Mouse (Mus musculus) erythroblast, embryonic 14.5 days (primary cell): ENCODE measurements around the gene Mx1. TPM values are rescaled to one million over a fixed set of nuclear protein-coding genes. Genes with fewer than 3 reads are reported as not detected.

Experiments used
- H3K27me3 ChIP-seq: 2 replicates; pipeline ENCODE4 v1.6.1; 2012; ENCODE audit warnings: inconsistent platforms; ENCODE audit not compliant: control insufficient read depth
- H3K36me3 ChIP-seq: 2 replicates; pipeline ENCODE4 v1.6.1; 2012; ENCODE audit warnings: mild to moderate bottlenecking, inconsistent platforms; ENCODE audit not compliant: control insufficient read depth
- H3K4me1 ChIP-seq: 2 replicates; pipeline ENCODE4 v1.6.1; 2012; ENCODE audit warnings: inconsistent platforms; ENCODE audit not compliant: control insufficient read depth
- H3K4me3 ChIP-seq: replicated peaks from 2 replicates; pipeline ENCODE3; 2012; ENCODE audit warnings: moderate library complexity, mild to moderate bottlenecking, inconsistent platforms
- H3K9me3 ChIP-seq: 2 replicates; pipeline ENCODE4 v1.6.1; 2012; ENCODE audit warnings: low read length, inconsistent platforms, mixed read lengths; ENCODE audit not compliant: control insufficient read depth
- GATA1 ChIP-seq: IDR thresholded peaks from 2 replicates; pipeline ENCODE4 v1.6.1; 2012; ENCODE audit warnings: low read length, inconsistent platforms, mixed read lengths
- TAL1 ChIP-seq: IDR thresholded peaks from 3 replicates; pipeline ENCODE4 v1.6.1; 2012; ENCODE audit warnings: low read length, inconsistent platforms, mixed read lengths
- polyA plus RNA-seq: library from polyadenylated mRNA; stranded (reverse); fragments of >175 nt; gene quantifications from 2 replicates; pipeline ENCODE4 v1.2.3, GENCODE M21; 2012

The Mx1 gene
- polyA plus RNA-seq, 1 experiment, result not detected

DNA sequence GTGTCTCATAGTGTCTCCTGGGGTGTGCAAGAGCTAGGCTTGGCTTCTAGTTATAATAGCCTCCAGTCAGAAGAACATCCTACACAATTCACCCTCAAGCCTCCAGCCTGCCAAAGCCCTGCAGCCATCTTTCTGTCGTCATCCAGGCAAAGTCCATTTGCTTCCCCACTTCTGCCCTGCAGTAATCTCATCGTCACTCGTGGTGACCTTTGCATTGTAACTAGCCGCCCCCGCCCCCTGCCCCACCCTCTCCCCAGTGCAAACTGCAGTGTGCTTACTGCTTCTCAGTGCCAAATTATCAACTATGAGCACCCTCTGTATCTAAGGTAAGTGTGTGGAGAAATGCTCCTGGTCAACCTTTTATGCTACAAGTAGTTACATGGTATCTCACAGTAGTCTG lies 35.0 kb upstream of the Mx1 start:
- H3K27me3 ChIP-seq, result no peaks in the 10 kb centered on the region
- TF ChIP-seq GATA1, result no peak
- no peak for TF ChIP-seq TAL1
- H3K9me3 ChIP-seq, result no peaks in the 10 kb centered on the region
- H3K4me1 ChIP-seq, result no peaks in the 10 kb centered on the region
- no peak overlapping the region for H3K4me3 ChIP-seq
- no peaks in the 10 kb centered on the region for H3K36me3 ChIP-seq

DNA sequence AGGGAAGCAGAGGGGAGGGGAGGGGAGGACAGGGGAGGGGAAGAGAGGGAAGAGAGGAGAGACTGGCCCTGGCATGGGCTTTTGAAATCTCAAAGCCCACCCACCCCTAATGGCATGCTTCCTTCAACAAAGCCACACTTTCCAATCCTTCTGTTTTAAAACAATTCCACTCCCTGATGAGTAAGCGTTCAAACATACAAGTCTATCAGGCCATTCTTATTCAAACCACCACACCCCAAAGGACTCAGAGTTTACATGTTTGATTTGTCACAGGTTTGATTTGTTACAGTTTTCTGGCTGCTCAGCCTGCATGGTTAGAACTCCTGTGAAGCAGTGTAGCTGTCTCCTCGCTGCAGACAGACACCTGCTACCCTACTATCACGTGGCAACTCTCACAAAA lies 33.3 kb upstream of the Mx1 start:
- Histone ChIP-seq H3K9me3 (no peaks in the 10 kb centered on the region), H3K4me3 (no peak overlapping the region), H3K36me3 (no peaks in the 10 kb centered on the region), H3K4me1 (no peaks in the 10 kb centered on the region), H3K27me3 (no peaks in the 10 kb centered on the region)
- TF ChIP-seq TAL1 (no peak), GATA1 (no peak)

DNA sequence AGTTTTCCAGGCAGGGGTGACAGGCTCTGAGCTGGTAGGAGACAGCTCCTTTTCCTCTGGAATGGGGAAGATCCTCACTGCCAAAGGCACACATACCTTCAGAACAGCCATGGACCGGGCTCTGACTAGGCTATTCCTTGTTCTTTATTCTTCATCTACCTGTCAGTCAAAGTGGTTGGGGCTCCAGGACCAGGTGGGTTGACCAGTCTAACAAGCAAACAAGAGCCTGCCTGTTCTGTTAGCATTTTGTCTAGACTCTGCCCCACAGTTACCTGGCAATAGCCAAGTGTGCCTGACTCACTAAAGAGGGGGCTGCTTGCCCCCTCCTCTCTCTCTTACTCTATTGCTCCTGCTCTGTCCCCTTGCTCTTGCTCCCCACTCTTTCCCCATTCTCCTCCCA lies 29.7 kb upstream of the Mx1 start:
- Histone ChIP-seq H3K4me1 (no peaks in the 10 kb centered on the region), H3K36me3 (no peaks in the 10 kb centered on the region), H3K4me3 (no peak overlapping the region), H3K9me3 (no peaks in the 10 kb centered on the region), H3K27me3 (no peaks in the 10 kb centered on the region)
- no peak for TF ChIP-seq TAL1
- TF ChIP-seq GATA1, result no peak

DNA sequence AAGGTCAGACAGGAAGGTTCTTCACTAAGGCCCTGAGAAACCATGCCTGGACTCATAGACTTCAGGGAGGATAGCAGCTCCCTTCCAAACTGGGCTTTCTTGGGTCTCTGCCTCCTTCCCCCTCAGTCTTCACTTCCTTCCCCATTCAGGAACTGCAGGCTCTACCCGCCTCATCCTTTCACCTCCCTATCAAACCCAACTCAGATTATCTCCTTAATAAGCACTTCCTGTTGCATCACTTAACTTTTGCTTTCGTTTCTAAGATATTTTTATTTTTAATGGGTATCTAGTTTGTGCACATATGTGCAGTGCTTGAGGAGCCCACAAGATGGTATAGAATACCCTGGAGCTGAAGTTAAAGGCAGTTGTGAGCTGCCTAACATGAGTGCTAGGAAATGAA lies 15.9 kb upstream of the Mx1 start:
- no peaks in the 10 kb centered on the region for H3K4me1 ChIP-seq
- no peaks in the 10 kb centered on the region for H3K36me3 ChIP-seq
- no peaks in the 10 kb centered on the region for H3K27me3 ChIP-seq
- no peak overlapping the region for H3K4me3 ChIP-seq
- no peak for TF ChIP-seq GATA1
- TF ChIP-seq TAL1, result no peak
- no peaks in the 10 kb centered on the region for H3K9me3 ChIP-seq

DNA sequence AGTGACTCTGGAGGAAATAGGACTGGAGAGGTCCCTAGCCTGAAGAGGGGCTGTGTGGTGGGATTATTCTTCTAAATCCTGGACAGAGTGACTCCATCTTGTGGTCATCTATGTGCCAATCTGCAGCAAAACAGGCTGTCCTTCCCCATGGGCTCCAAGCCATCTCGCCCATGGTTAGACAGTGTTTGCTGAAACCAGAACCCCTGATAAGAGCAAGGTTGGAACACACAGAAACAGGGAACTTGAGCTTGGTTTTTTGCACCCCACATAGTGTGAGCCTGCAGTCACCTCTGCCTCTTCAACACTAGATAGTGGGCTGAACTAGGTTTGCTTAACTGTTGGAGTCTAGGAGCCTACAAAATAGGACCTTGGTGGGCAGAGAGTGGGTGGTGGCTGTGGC lies 13.8 kb upstream of the Mx1 start:
- no peaks in the 10 kb centered on the region for H3K36me3 ChIP-seq
- H3K27me3 ChIP-seq, result no peaks in the 10 kb centered on the region
- TF ChIP-seq GATA1 (no peak), TAL1 (no peak)
- no peaks in the 10 kb centered on the region for H3K9me3 ChIP-seq
- no peaks in the 10 kb centered on the region for H3K4me1 ChIP-seq
- H3K4me3 ChIP-seq, result no peak overlapping the region

DNA sequence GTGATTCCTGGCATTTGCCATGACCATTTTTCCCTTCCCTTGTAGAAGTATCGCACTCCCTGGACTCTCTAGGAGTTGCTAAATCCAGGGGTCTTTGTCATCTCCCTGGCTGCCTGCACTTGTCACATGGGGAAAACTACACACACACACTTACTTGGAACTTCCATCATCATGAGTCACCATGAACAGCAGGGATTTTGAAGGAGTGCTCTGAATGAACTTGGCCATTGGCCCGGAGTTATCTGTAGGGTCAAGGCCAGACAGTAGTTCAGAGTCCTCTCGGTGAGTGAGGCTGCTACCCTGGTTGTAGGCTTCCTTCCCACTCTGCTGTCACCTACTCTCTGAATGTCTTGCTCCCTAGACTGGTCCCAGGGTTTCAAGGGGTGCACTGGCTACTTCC lies 12.9 kb upstream of the Mx1 start:
- no peaks in the 10 kb centered on the region for H3K9me3 ChIP-seq
- no peak for TF ChIP-seq GATA1
- TF ChIP-seq TAL1, result no peak
- no peak overlapping the region for H3K4me3 ChIP-seq
- H3K27me3 ChIP-seq, result no peaks in the 10 kb centered on the region
- no peaks in the 10 kb centered on the region for H3K4me1 ChIP-seq
- H3K36me3 ChIP-seq, result no peaks in the 10 kb centered on the region

DNA sequence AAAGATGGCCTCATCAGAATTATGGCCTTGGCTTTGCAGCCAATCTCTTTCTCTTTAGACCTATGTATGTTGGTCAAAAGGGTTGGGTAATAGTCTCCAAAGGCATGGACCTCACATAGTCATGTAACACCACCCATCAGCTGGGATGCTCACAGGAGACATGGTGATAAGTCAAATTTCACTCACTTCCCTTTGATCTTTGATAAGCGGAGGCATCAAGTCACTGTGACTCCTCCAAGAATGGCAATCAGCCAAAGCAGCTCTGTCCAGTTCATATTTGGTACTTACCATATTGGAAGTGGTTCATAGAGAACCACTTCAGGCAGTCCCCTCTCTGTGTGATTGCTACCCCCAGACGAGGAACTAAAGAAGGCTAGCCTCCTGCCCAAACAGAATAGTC lies 12.0 kb upstream of the Mx1 start:
- no peaks in the 10 kb centered on the region for H3K36me3 ChIP-seq
- no peak for TF ChIP-seq GATA1
- no peak for TF ChIP-seq TAL1
- H3K4me1 ChIP-seq, result no peaks in the 10 kb centered on the region
- no peak overlapping the region for H3K4me3 ChIP-seq
- H3K9me3 ChIP-seq, result no peaks in the 10 kb centered on the region
- no peaks in the 10 kb centered on the region for H3K27me3 ChIP-seq

DNA sequence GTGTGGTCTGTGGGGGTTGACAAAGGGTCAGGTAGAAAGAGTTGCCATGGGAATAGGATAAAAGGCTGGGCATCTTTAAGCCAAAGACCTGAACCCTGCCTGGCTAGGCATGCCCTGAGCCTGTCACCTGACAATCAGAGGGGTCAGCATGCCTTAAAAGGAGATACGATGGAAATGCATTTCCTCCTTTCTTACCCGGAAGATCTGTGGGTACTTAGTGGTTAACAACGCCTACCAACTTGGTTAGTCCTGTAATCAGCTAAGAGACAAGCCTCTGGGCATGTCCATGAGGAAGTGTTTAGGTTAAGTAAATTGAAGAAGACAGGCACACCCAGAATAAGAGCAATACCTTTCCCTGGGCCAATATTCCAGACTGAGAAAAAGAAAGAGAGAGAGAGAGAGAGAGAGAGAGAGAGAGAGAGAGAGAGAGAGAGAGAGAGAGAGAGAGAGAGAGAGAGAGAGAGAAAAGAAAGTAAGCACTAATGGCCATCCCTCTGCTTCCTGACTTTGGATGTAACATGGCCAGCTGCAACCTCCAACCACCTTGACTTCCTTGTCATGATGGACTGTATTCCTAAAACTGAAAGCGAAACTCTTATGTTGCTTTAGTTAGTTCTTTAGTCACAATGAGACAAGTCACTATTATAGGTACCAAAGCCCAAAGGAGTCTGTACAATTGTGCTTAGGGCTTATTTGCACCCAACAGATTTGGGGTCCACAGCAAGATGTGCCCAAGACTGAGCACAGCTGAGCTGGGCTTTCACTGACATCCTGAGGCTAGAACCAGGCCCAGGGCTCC lies 5.5 kb upstream of the Mx1 start:
- H3K36me3 ChIP-seq, result no peaks in the 10 kb centered on the region
- no peaks in the 10 kb centered on the region for H3K27me3 ChIP-seq
- no peaks in the 10 kb centered on the region for H3K4me1 ChIP-seq
- no peak overlapping the region for H3K4me3 ChIP-seq
- TF ChIP-seq GATA1, result no peak
- TF ChIP-seq TAL1, result no peak
- H3K9me3 ChIP-seq, result no peaks in the 10 kb centered on the region

DNA sequence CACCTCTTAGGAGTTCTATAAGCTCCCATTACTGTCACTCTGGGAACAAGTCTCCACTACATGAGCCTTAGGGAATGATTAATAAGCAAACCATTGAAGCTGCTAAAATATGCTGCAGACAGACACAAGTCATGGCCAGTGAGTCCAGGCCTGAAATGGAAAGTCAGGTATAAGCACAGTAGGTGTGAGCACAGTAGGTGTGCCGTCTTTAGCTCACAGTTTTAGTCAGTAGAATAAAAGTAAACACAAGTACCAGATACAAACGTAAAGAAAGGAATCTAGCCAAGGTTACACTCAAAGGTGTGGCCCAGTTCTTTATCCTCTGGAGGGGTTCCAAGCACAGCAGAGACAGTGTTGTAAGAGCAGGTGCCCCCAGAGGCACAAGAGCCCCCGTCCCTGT lies 4.8 kb upstream of the Mx1 start:
- no peak for TF ChIP-seq GATA1
- no peak for TF ChIP-seq TAL1
- Histone ChIP-seq H3K27me3 (no peaks in the 10 kb centered on the region), H3K4me3 (no peak overlapping the region), H3K4me1 (no peaks in the 10 kb centered on the region), H3K9me3 (no peaks in the 10 kb centered on the region), H3K36me3 (no peaks in the 10 kb centered on the region)

DNA sequence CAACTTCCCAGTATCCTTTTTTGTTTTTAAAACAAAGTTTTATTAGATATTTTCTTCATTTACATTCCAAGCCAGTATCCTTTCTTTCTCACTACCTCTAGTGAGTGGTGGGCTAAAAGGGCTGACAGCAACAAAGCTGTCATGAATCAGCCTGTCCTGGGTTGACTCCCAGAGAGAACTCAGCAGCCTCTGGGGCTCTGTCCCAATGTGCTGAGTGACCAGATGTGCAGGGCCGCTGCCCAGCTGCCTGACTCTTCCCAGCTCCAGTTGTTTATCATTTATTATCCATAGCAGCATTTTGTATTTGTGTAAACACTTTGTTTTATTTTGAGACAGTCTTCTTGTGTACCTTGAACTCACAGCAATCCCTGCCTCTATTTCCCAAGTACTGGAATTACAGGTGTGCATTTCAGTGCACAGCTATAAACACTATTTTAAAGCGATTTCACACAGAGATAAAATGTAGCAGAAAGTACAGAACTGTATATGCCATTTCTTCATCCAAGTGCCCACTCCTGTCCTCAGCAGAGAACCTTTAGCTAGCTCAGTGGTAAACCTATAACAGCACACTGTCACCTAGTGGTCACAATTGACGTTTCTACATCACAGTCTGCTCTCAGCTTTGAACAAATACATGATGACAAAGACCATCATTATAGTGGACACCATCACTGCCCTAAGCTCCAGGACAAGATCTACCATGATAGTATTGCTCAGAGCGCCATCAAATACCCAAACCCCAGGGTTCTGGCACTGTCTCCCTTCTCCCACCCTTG lies 3.7 kb upstream of the Mx1 start:
- Histone ChIP-seq H3K4me1 (no peaks in the 10 kb centered on the region), H3K4me3 (no peak overlapping the region), H3K9me3 (no peaks in the 10 kb centered on the region), H3K36me3 (no peaks in the 10 kb centered on the region), H3K27me3 (no peaks in the 10 kb centered on the region)
- TF ChIP-seq GATA1 (no peak), TAL1 (no peak)
